Mouse (Mus musculus): ENCODE measurements at regions not wholly inside any gene's neighbourhood (a gene's known extent, or its start where the extent isn't known, plus 50 kb on each side); places are given as distances from the start of the nearest gene placed in this dataset.

DNA sequence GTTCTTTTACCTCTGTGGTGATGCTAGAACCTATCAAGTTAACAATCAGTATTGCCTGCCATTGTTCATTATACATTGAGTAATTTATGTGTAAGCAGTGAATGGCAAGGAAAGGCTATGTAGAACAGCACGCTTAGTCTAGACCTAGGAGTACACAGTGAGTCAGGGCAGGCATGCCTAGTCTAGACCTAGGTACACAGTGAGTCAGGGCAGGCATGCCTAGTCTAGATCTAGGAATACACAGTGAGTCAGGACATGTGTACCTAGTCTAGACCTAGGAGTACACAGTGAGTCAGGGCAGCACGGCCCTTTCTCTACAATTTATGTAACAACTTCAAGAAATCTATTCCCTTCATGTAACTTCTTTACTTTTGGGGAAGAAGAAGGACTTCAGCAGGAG is 347.2 kb downstream of the Tmem232 start:
- in situ Hi-C loops (cut with MboI; ENCODE audit: low pct_unique_long_range_greater_than_20kb in 1 of 2, low sequenced_read_pairs in 2 of 2, unreplicated experiment in 1 of 2): no loop called here

DNA sequence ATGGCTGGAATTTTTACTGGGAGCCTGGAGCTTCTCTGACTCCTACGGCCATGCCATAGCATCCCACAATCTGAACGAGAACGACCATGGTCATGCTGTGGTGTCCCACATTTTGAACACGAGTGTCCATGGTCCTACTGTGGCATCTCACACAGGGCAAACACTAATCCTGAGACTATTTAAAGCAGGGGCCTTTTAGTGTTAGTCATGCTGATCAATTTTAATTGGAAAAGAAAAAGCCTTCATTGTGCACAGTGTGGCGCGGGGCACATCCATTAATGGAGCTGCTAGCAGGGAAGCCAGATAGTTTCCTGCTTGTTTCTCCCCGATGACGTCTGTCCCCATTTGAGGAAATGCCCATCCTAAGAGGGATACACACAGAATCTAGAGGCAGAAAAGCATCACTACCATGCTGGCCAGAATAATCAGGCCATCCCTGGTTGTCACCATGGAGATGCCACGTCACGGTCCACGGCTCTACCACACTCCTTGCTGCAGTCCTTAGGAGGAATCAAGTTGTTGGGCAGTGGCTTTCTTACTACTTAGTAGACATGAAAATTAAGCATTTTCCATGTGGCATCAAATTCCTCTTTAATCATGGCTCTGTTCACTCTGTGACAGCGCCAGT is 348.0 kb downstream of the Tmem232 start:
- in situ Hi-C loops (cut with MboI; ENCODE audit: low pct_unique_long_range_greater_than_20kb in 1 of 2, low sequenced_read_pairs in 2 of 2, unreplicated experiment in 1 of 2): no loop called here

DNA sequence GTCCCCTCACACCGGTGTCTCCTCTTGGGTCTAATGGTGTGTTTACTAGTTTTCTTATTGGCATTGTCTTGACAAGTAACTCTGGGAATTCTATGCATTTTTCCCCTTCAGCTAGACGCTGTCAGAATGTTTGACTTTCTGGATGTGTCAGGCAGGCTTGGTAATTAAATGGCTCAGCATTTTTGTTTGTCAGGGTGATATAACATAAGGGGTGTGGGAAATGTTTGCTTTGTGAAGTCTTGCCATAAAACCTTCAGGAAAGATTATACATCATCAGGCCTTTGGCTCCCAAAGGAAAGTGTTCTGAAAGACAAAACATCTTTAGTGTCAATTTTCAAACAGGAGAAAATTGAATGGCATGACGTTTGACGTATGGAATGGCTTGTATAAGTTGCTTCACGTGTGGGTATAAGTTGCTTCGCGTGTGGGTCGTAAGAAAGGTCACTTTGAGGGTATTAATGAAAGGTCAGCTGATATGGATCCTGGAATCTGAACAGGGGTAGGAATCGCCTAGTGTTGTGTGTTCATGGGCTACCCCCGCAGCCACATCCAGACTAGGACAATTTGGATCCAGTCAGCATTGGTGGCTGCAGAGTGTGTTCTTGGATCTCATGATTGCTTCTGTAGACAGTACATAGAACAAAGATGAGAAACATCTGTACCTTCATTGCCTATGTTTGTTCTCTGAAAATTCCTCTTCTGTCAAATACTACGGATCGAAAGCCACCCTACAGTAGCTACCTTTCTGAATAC is 349.6 kb downstream of the Tmem232 start:
- in situ Hi-C loops (cut with MboI; ENCODE audit: low pct_unique_long_range_greater_than_20kb in 1 of 2, low sequenced_read_pairs in 2 of 2, unreplicated experiment in 1 of 2): no loop called here

DNA sequence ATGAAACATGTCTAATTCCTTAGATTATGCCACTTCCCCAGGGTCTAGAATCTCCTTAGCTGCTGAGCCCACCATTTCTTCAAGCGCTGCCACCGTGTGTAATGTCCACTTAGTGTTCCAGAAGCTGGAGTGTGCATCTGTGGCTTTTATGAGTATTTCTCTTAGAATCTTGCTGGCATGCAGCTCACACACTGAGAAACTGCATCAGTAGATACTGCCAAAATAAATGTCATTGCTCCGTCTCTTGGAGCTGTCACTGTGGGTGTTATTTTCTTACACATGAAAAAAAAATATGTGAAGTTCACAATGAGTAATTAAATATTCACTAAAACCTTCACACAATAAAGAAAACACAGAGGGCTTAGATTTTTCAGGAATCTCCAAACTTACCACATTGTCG is 345.3 kb upstream of the 4930583I09Rik start:
- in situ Hi-C loops (cut with MboI; ENCODE audit: low pct_unique_long_range_greater_than_20kb in 1 of 2, low sequenced_read_pairs in 2 of 2, unreplicated experiment in 1 of 2): no loop called here

DNA sequence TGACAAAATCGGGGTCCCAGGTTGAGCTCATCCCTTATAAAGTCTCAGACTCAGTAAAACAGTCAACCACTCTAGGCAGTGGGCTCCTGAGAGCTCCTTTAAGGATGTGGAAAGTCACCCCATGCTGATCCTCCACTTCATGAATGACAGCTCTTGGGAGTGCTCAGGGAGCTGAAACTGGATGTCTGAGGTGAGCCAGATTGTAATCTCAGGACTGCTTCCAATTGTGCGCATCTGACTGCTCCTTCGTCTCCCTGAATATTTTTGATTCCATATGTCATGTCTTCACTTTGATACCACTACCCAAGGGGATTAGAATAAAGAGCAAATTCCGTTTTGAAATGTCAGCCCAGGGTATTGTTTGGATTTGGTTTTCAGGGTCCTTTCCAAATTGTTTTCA is 339.9 kb upstream of the 4930583I09Rik start:
- in situ Hi-C loops (cut with MboI; ENCODE audit: low pct_unique_long_range_greater_than_20kb in 1 of 2, low sequenced_read_pairs in 2 of 2, unreplicated experiment in 1 of 2): no loop called here

DNA sequence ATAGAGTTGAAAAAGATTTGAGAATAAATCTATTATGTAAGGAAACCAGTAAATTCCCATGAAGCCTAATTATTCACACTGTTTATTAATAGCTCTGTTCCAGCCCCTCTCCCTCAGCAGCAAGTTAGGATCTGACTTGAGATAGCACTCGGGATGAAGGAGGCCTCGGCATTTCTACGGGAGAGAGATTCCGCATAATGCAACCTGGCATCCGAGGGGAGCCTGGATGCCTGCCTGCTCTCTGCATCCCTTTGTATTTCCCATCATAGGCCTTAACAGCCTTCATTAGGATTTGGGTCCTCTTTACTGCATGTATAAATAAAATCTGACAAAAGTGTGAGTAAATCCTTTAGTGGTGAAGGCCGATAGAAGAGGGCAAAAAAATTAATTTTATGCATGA is 338.2 kb upstream of the 4930583I09Rik start:
- in situ Hi-C loops (cut with MboI; ENCODE audit: low pct_unique_long_range_greater_than_20kb in 1 of 2, low sequenced_read_pairs in 2 of 2, unreplicated experiment in 1 of 2): no loop called here

DNA sequence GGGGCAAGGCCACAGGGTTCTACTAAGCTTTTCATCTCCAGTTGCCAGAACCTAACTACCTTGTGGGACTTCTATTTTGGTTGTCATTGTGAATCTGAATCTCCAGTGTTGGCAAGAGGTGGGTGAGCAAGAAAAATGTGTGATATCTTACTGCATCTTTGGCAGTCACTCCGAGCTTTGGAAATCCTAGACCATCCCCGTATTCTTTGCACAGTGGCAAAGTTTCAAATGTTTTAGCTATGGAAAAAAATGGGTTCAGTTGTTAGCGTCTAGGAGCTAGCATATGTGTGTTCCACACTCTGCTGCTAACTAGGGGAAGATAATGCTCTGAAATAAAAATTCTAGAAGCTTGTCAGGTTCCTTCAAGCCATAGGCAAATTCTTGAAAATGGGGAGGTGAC is 337.4 kb upstream of the 4930583I09Rik start:
- in situ Hi-C loops (cut with MboI; ENCODE audit: low pct_unique_long_range_greater_than_20kb in 1 of 2, low sequenced_read_pairs in 2 of 2, unreplicated experiment in 1 of 2): no loop called here

DNA sequence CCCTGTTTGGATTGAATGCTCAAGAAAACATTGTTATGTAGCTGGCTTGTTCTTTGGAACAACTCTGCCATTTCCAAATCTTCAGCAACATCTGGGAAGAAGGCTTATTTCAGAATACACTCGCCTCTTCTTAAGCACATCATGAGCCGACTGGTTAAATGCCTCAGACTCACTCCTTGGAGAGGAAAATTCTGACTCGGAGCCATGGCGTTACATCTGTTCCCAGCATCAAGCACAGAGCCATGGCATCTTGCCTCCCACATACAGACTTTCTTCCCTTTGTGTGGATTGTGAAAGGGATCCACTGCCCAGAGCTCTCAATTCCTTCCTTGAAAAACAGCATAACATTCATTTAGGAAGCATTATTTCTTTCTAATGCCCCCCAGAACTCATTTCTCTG is 334.8 kb upstream of the 4930583I09Rik start:
- in situ Hi-C loops (cut with MboI; ENCODE audit: low pct_unique_long_range_greater_than_20kb in 1 of 2, low sequenced_read_pairs in 2 of 2, unreplicated experiment in 1 of 2): no loop called here

DNA sequence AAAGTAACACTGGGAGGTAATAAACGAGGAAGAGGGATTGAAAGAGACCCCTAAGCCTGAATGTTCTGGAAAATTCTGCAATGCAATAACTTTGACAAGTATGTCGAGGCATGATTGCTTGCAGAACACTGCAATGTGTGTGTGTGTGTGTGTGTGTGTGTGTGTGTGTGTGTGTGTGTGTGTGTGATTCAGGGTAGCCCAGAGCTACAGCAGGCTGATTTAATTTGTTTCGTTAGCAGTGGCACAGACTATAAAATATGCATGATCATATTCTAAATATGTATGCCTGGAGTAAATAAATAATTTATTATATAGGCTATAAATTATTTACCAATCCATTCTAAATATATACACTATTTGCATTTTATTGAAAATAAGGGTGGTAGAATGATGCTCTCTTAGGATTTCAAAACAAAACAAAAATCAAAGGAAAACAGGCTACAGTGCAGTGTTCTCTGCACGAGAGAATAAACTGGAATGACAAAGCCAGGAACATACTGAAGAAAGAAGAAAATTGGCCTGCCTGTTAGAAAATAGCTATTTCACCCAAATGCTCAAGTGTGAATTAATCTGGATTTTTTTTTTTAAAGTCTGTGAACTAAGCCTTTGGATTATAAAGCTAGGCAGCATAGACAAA is 334.2 kb upstream of the 4930583I09Rik start:
- in situ Hi-C loops (cut with MboI; ENCODE audit: low pct_unique_long_range_greater_than_20kb in 1 of 2, low sequenced_read_pairs in 2 of 2, unreplicated experiment in 1 of 2): no loop called here

DNA sequence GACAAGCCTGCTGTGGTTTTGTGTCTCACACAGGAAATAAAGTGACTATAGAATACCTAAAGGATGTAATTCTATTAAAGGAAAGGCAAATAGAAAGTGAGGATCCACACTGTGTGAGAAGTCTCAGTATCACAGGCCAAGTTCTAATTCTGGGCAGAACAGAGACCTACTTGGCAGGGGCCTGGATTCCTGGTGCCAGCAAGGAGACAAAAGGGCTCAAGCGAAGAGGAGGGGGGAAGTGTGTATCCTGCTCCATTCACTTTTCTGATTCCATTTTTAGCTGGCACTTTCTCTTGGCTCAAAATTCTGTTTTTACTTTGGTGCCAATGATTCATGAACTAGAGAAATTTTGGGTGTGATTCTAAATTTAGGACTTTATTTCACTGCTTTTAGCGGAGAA is 310.5 kb upstream of the 4930583I09Rik start:
- in situ Hi-C loops (cut with MboI; ENCODE audit: low pct_unique_long_range_greater_than_20kb in 1 of 2, low sequenced_read_pairs in 2 of 2, unreplicated experiment in 1 of 2): no loop called here

DNA sequence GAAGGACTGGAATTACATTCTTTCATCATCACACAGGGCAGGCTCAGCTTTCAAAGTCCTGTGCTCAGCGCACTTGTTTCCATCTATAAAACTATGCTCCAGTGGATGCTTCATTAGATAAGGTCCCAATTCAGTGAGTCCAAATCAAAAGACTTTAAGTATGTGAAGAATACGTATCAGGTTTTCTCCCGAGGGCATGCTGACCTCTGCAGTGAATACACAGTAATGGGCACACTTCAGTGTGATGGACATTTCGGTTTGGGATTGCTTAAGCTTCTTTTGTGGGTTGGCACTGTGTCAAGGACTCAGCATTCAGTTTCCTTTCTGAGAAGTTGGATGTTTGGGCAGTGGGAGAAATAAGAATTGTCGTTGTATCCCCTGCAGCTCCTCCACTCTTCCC is 278.8 kb upstream of the 4930583I09Rik start:
- in situ Hi-C loops (cut with MboI; ENCODE audit: low pct_unique_long_range_greater_than_20kb in 1 of 2, low sequenced_read_pairs in 2 of 2, unreplicated experiment in 1 of 2): no loop called here

DNA sequence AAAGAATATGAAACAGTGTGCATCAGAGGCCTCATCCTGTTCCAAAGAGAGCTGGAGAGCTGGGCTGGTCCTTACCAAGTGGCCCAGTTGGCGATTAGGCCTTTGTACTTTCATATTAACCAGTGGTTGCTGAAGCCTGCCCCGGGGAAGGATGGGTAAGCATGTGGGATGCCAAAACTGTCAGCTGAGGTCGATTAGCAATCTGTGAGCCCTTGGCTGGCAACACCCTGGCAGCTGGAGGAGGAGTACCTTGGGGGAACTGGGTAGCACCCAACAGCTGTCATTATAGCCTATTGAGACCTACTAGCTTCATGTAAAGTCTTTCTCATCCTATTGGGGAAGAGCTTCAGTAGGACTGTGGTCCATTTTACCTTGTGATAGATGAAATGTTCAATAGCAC is 277.2 kb upstream of the 4930583I09Rik start:
- in situ Hi-C loops (cut with MboI; ENCODE audit: low pct_unique_long_range_greater_than_20kb in 1 of 2, low sequenced_read_pairs in 2 of 2, unreplicated experiment in 1 of 2): no loop called here

DNA sequence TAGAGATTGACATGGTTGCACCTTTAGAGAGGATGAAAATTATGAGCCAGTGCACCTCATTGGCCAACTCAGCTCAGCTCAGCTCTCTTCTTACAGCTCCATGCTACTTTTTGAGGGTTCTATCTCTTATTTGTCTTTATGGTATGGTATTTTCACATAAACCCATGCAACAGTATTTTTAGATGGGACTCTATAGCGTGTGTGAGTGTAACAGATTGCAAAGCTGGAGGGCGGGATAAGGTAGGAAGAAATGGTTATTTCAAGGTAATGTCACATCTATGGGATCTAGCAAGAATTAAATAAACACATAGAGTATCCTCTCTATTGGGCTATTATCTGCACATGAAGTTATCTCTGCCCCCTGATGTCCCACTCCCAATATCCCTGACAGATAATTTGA is 269.8 kb upstream of the 4930583I09Rik start:
- in situ Hi-C loops (cut with MboI; ENCODE audit: low pct_unique_long_range_greater_than_20kb in 1 of 2, low sequenced_read_pairs in 2 of 2, unreplicated experiment in 1 of 2): no loop called here

DNA sequence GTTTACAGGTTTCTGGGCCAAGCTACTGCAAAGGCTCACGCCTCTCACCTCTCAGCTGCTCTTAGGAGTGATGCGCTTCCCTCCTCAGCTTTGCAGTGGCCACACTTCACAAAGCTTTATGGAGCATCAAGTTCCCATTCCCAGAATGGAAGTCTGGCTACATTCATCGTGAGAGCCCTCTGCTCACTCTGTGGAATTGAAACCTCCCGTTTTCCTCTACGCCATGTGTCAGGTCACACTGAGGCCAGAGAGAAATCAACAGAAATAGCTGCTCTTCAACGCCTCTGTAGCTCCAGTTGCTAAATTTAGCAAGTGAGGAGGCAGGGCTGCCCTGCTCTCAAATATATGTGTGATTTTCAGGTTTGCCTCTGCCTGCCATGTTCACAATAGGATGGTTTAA is 265.3 kb upstream of the 4930583I09Rik start:
- in situ Hi-C loops (cut with MboI; ENCODE audit: low pct_unique_long_range_greater_than_20kb in 1 of 2, low sequenced_read_pairs in 2 of 2, unreplicated experiment in 1 of 2): no loop called here

DNA sequence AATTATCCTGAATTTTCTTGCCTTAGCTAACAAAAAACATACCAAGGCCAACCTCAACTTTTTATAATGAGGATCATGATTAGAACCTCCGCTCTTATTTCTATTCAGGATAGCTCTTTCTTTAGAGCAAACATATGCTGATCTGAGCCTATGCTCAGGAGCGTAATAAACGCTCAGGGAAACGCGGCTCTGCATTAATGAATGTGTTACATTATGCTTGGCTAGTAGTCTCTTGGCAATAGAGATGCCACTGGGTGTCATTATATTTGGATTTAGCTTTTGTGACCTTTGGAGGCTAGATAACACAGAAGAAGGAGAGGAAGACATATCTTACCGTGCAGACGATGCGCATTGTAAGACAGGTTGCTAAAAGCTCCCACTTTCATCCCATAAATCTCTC is 246.4 kb upstream of the 4930583I09Rik start:
- in situ Hi-C loops (cut with MboI; ENCODE audit: low pct_unique_long_range_greater_than_20kb in 1 of 2, low sequenced_read_pairs in 2 of 2, unreplicated experiment in 1 of 2): no loop called here

DNA sequence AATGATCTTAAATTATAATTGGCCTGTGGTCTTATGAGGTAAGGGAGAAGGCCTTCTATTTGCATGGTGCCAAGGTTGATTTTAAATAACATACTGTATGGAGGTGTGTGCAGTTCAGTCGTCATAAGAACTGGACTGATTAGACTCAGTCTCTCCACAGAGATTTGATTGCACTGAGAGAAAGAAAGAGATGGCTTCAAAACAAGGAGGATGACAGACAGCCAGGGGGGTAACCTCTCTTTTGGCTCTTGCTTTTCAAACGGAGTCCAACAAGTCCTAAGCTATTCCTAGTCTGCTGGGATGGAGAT is 245.9 kb upstream of the 4930583I09Rik start:
- in situ Hi-C loops (cut with MboI; ENCODE audit: low pct_unique_long_range_greater_than_20kb in 1 of 2, low sequenced_read_pairs in 2 of 2, unreplicated experiment in 1 of 2): no loop called here

DNA sequence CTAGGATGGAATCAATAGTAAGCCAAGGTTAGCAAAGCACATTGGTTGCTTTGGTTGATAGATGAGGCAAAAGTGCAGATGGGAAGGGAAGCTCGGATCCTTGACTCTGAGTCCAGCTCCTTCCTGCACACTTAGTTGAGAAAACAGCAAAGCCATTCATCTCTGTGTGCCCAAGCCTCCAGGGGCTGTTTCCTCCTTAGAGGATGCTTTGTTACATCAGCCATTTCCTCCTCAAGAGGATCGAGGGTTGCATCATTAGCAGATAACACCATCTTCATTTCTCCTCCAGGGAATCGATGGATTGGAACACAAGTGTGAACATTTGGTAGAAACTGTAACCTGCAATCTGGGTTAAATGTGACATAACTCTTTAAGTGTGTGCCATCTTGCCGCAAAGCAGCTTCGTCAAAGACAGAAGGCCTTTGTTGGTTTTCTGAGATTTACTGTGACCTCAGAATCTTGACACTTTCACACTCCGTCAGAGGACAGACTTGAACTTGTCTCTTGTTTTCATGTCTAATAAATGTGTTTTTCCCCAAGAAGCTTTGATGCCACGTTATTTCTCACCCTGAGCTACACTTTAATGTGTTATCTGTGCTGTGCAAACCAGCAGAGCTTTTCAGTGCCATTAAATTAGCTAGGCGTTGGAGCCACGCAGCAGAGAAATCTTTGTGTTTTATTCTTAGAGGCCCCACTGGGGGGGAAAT is 245.4 kb upstream of the 4930583I09Rik start:
- in situ Hi-C loops (cut with MboI; ENCODE audit: low pct_unique_long_range_greater_than_20kb in 1 of 2, low sequenced_read_pairs in 2 of 2, unreplicated experiment in 1 of 2): no loop called here

DNA sequence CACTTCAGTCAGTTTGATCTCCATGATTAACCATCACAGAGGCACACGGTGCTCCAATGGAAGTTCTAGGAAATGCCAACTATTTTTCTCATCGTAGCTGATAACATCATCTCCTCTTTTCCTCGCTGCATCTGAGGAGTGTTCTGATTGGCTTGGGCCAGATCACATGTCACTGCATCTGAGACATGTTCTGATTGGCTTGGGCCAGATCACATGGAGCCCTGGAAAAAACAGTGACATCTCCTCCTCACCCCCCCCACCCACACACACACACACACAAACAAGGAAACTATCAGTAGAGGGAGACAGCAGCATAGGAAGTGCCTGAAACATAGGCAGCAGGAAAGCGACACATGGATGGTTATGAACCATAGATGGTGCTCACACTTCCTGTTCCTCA is 239.0 kb upstream of the 4930583I09Rik start:
- in situ Hi-C loops (cut with MboI; ENCODE audit: low pct_unique_long_range_greater_than_20kb in 1 of 2, low sequenced_read_pairs in 2 of 2, unreplicated experiment in 1 of 2): loop anchor here (10.0 to 25.0 kb wide), 2 partner anchors 187 to 250 kb away; no protein-coding TSS in a partner anchor

DNA sequence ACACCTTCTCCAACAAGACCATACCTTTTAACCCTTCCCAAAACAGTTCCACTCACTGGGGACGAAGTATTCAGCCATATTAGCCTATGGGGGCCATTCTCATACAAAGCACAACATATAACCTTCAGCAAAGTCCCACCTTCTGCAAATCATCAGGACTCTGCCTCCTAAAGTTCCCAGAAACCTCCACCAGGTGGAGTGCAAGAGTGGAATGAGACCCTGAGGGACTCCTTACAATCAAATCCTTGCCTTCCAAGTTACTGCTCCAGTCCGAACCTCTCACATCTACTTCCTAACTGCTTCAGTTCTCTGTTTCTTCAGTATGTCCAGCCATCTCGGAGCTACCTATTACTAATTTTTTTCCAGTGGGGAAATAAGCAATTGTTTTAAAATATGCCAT is 235.2 kb upstream of the 4930583I09Rik start:
- in situ Hi-C loops (cut with MboI; ENCODE audit: low pct_unique_long_range_greater_than_20kb in 1 of 2, low sequenced_read_pairs in 2 of 2, unreplicated experiment in 1 of 2): loop anchor here (10.0 to 25.0 kb wide), 2 partner anchors 191 to 254 kb away; no protein-coding TSS in a partner anchor

Data from mouse embryonic stem cell (cell line).